Mouse (Mus musculus): Measurements from ENCODE around the gene Nfe2.

Gene Nfe2

GRCm38 (mm10) chr15:103257790-103258728, at the start of gene Nfe2:
Nfe2 (minus strand) TSS chr15:103258403.
- peak; percentile 79 for DNase-seq (ENCODE audit: low spot score)

DNA sequence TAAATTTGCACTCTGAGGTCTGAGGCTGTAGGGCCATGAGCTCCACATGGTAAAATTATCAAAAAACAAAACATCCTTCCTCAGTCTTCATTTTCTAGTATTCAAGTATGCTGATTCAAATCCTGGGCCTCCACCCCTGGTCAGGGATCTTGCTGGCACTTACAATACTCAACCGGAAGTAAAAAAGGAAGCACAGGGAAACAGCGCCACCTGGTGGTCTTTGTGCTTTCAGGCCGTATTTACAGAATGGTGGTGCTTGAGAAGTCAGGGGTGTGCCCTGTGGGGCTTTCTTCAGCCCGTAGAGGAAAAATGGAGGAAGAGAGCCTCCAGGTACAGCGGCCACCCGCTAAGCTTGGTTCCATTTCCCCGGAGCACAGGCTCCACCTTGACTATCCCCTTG, 48.9 kb upstream of the Nfe2 start:
- peak; percentile 91 for DNase-seq (ENCODE audit: low spot score)

- DNase-seq (ENCODE audit: low spot score), result peak; percentile 64
Measured at GRCm38 (mm10) chr15:103305792-103306645, 47.8 kb upstream of the Nfe2 start.

GRCm38 (mm10) chr15:103305070-103305678, 47.0 kb upstream of the Nfe2 start:
- peak; percentile 97 for DNase-seq (ENCODE audit: low spot score)

DNA sequence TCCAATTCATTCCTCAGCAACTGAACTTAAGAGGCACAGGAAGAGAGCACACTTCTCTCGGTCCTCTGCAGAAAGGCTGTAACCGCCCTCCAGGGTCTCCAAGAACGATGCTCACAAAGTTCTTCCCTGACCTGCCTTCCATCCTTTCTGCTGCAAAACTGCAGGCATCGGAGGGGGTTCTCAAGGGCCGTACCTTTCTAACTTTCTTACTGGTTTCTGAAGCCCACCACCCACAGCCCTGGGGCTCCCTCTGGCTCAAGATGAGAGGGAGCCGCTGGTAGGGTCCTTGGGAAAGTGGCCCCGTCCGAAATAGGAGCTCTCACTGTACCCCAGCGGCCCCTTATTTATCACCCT, 46.4 kb upstream of the Nfe2 start:
- no peak for DNase-seq (ENCODE audit: low spot score)

DNA sequence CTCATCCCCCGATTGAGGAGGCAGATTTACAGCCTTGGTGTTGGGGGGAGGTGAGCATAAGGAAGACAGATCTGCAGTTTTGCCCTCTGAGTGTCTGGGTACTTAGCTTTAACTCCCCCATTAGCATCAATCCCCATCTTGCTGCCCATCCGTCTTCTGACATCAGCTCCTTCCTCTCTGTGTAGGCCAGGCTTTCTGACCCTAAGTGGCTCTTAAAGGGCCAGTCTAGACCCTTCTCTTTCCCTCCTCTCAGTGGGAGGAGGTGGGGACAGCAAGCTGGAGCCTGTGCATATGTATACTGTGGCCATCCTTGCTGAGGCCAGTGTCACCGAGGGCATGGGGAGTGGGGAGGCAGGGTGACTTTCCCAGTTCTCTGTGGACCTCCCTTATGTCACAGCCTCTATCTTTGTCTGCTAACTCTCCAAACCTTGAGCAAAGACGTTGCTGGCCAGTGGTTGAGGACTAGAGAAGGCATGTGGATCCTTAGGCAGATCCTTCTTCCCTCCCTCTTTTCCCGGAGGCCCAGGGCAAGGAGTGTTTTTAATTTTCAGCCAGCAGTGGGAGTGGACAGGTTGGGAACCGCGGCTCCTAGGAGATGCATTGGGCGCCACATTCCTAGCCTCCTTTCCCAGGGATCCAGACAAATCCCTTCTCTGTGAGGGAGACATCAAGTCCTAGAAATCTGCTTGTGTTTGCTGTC, 45.9 kb upstream of the Nfe2 start:
- DNase-seq (ENCODE audit: low spot score), result peak; percentile 53

GRCm38 (mm10) chr15:103302341-103303021, 44.3 kb upstream of the Nfe2 start:
- DNase-seq (ENCODE audit: low spot score), result peak; percentile 59

DNA sequence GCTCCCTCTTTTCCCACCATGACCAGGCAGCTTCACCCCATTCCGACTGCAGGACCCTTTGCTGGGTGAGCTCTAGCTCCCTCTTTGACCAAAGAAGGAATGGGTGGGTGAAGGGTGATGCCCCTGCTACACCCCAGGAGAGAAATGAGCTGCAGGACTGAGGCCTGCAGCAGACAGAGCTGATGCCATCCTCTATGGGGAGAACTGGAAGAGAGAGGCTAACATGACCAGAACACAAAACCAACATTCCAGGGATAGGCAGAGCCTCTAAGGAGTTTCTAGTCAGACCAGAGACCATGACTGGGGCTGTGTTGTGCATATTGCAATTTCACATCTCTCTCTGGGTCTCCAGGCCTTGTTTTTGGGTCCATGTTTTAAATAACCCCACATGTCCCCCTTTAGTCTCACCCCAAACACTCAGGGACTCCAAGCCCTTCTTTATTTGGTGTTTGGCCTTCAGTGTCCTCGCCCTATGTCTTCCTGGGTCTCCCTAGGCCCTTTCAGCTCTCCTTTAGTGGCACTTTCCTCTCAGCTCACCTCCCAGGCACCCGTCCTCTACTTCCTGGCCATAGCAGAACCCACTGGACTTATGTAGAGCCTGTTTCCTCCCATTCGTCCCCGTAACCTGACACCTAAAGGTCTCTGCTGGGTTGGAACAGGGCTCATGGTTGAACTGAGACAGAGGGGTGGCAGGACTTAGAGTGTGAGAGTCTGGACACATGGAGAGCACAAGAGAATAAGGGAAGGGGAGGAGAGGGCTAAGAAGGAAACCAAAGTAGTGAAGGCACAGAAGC, 43.5 kb upstream of the Nfe2 start:
- DNase-seq (ENCODE audit: low spot score), result peak; percentile 51

DNA sequence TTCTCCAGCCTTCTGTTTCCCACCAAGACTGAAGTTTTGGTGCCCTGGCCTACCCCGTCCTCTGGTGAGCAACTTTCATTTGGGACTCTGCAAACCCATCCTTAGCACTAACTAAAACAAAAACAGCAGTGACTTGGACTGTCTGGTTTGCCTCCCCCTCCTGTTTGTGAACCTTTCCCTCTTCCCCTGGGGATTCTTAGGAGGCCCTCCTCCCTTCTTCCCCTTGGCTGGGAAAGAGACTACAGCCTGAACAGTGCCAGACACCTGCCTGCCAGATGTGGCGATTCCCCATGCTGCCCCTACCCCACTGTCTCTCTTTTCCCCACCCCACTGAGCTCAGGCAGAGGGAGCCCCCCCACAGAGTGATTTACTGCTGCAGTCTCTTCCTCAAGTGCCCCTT, 42.8 kb upstream of the Nfe2 start:
- peak; percentile 58 for DNase-seq (ENCODE audit: low spot score)

- no peak for DNase-seq (ENCODE audit: low spot score)
Measured at GRCm38 (mm10) chr15:103300560-103300959, 42.4 kb upstream of the Nfe2 start.

DNA sequence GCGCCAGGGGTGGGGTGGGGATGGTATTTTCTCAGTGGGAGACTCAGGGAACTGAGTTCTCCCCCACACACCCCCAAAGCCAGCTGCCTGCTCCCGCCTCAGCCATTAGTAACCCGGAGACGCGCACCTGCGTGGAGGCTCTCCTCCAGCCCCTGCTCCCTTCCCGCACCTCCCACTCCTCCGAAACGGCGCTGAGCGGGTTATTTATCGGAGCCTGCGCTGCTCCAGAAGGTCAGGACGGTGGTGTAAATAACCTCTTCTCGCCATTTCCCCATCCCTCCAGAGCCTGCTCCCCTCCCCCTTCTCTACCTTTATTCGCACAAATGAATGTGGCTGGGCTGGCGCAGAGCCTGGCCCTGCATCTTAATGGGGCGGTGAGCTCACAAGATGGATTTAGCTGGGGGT, 41.9 kb upstream of the Nfe2 start:
- peak; percentile 44 for DNase-seq (ENCODE audit: low spot score)

- no peak for DNase-seq (ENCODE audit: low spot score)
Measured at GRCm38 (mm10) chr15:103299644-103300043, 41.4 kb upstream of the Nfe2 start.

DNA sequence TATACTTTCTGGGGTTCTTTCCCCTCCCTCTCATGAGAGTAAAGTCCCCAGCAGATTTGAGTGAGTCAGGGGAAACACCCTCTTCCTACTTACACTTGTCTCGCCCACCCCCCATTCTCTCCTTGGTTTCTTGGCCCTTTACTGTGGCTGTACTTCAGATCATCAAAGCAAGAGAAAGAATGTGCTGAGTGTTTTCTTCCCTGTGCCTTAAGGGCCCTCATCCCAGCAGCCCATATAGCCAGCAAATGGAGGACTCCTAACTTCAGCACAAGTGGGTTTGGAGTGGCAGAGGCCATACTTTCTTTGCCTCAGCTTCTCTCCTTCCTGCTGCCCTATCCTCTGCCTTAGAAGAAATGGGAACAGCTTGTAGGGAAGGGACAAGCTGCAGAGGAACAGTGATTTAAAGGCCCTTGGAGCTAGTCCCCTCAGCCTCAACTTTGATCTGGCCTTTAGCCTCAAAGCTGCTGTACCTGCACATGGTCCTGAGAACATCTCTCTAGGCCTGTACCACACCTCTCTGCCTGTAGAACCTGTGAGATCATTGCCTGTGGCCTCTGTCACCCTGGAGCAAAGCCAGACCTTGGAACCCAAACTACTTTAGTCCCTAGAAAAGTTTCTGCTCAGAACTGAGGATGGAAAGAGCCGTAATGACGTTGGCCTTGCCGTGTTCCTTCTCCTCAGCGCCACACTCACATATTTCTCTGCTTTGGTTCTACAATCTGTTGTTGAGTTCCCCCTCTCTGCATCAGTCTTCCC, 40.8 kb upstream of the Nfe2 start:
- DNase-seq (ENCODE audit: low spot score), result no peak

DNA sequence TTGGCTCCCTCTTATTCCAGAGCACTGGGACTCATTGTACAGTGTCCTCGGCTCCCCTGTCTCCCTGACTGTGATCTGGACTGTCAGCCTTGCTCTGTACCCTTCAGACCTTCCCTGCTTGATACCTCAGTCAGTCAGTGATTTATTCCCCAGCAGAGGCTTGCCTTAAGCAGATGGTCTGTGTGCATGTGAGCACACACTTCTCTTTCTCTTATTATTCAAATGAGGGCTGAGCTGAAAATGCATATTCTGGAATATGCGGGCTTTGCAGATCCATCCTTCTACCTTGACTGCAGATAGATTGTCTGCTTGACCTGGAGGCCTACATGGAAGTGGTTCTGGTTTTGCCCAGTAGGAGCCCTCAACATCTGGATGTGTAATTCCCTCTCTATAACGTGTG, 39.8 kb upstream of the Nfe2 start:
- DNase-seq (ENCODE audit: low spot score), result no peak

DNA sequence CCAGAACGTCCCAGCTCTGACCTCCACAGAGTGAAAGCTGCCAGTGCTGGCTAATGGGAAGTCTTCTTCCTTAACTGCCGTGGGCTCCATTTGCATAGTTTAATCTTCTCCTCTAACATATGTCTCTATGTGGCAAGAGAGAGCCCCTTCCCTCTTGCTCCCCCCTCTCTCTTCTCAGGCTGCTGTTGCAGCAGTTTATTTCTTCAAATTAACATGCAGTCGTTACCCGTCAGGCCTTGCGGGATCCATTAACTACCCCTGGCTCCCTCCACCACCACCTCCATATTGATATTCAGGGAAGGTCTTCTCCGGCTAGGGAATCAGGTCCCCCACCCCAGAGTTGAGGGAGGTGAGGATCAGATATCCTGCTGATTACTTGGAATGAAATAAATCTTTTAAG, 39.1 kb upstream of the Nfe2 start:
- no peak for DNase-seq (ENCODE audit: low spot score)

DNA sequence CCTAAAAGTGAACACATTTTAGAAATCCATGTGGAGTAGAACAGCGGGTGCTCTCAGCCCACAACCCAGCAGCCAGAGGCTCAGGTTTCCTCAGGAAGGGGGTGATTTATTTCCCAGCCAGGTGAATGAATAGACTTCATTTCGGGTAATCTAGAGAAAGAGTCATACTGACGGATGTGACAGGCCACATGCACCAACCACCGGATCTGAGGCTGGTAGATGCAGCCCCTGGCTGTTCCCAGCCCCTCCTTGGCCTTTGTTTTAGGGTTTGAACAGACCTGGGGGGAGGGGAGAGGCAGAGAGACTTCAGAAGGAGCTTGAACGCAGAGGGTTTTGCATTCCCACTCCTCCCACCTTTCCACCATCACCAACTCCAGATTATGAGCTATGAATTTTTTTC, 37.6 kb upstream of the Nfe2 start:
- no peak for DNase-seq (ENCODE audit: low spot score)

DNA sequence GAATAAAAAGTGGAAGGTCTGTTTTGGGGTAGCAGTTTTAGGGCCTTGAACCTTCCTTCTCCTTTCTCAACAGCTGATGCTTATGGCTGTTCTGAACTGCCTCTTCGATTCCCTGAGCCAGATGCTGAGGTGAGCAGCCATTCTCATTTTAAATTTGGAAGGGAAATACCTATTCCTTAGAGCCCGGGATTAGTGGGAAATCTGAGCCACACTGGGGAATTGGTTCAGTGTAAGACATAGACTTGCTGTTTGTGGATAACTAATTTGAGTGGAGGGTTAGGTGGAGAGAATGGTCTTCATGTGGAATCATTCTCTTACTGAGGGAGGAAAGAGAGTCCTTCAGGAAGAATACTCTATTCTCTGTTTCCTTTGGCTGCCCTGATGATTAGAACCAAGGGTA, 36.4 kb upstream of the Nfe2 start:
- no peak for DNase-seq (ENCODE audit: low spot score)

DNA sequence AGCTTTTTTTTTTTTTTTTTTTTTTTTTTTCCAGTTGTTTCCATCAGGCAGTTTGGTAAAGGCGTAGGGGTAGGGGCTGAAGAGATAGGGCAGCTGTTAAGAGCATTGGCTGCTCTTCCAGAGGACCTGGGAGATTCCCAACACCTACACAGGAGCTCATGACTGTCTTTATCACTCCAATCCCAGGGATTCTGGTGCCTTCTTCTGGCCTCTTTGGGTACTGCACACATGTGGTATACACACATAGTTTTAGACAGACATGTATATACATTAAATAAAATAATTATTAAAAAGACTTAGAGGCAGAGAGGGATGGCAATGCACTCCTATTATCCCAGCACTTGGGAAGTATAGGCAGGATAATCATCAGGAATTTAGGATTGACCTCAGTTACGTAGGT, 35.2 kb upstream of the Nfe2 start:
- DNase-seq (ENCODE audit: low spot score), result no peak

GRCm38 (mm10) chr15:103292673-103293345, 34.6 kb upstream of the Nfe2 start:
- no peak for DNase-seq (ENCODE audit: low spot score)

All from yolk sac, embryonic 10.5 days (tissue).